In genomic region chr1:137584104-137584675, GRCm38 (mm10) we compare ENCODE assay signal across 12 mouse cellular contexts.
DNase-seq lines count a peak whose midpoint lies in the region; ATAC-seq lines count a peak whose summit lies in the region.
"Had no signal": no experiment of that assay in that cellular context is flagged by ENCODE, and none has a peak within 500 bp of the region (broad histone marks: within the 10 kb centered on the region; RNA-seq: fewer than 3 reads in every experiment).

No protein-coding gene starts in this region.

- intact Hi-C loops in left cerebral cortex, postnatal 4 days (cut with DNase I), result no loop called here

- ATAC-seq in cerebellum, adult (ENCODE audit: insufficient number of reproducible peaks, low FRiP score, low TSS enrichment), result no peak
- ATAC-seq: activated CD4-positive, CD25-positive, alpha-beta regulatory T cell, adult 4 months; intestine, embryonic 16.5 days; Patski had no signal

- DNase-seq in cerebellum, postnatal 14 days, result peak; percentile 65 to 72
- DNase-seq in frontal cortex, postnatal 36 days (ENCODE audit: low spot score in 2 of 2), result peak; percentile 23 to 32
- DNase-seq in frontal cortex, postnatal 25 days (ENCODE audit: low spot score in 2 of 2), result no peak
- DNase-seq in right cerebral cortex, adult 18-20 months, result peak; percentile 8
- DNase-seq in right cerebral cortex, postnatal 14 days, result no peak
- DNase-seq in left cerebral cortex, postnatal 4 days, result peak; percentile 38
- DNase-seq: adrenal gland, postnatal 14 days; gastrocnemius, postnatal 25 days had no signal

Comparison
In these comparisons a context has a peak if more than half of its experiments do, and no peak if none do; other contexts are left out.
1. DNase-seq: peak in cerebellum, postnatal 14 days (2 of 2), frontal cortex, postnatal 36 days (2 of 2), right cerebral cortex, adult 18-20 months (single experiment) and left cerebral cortex, postnatal 4 days (single experiment); none in frontal cortex, postnatal 25 days (0 of 2) and right cerebral cortex, postnatal 14 days (single experiment).